Mouse (Mus musculus): Measurements from ENCODE around the gene Sfxn2. TPM values are rescaled to one million over a fixed set of nuclear protein-coding genes. Genes with fewer than 3 reads are reported as not detected.
"Not testable (repeated sequence)": the region's sequence is repeated elsewhere in the genome, so short reads cannot be mapped to it uniquely, and the experiment has no call there.

The Sfxn2 gene
- polyA plus RNA-seq, 1 experiment from 2014 or later = 12.4 TPM

DNA sequence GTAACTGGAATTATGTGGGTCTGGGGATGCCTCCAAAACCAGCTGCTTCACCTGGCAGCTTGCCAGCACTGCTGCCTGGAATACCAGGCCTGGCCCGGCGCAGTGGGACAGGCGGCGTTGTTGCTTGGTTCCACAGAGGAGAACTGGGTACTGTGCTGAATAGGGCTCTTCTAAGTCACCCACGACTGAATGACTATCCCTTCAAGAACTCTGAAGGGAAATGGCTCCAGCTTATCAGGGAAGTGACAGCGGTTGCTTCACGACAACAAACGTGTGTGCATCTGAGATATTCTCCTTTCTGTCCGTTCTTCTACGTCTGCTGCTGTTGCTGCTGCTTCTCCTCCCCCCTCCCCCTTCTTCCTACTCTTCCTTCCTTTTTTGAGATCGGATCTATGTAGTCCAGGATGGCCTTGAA, 19.6 kb upstream of the Sfxn2 start:
- H3K27ac ChIP-seq = peak overlapping the region; percentile 20; the same call in 1 of the 2 replicates
- 55% methylated on average over 11 of the region's 11 CpGs for WGBS
- H3K27me3 ChIP-seq = no peaks in the 10 kb centered on the region
- H3K9ac ChIP-seq = no peak overlapping the region
- peaks cover 10% of the 10 kb centered on the region; the same call in 1 of the 2 replicates for H3K4me1 ChIP-seq
- ATAC-seq = peak; percentile 84
- peaks cover 71% of the 10 kb centered on the region for H3K36me3 ChIP-seq (ENCODE audit: poor library complexity, severe bottlenecking)
- no peaks in the 10 kb centered on the region for H3K9me3 ChIP-seq (replicated peaks)
- no peak overlapping the region for H3K4me2 ChIP-seq
- no peak overlapping the region for H3K4me3 ChIP-seq

DNA sequence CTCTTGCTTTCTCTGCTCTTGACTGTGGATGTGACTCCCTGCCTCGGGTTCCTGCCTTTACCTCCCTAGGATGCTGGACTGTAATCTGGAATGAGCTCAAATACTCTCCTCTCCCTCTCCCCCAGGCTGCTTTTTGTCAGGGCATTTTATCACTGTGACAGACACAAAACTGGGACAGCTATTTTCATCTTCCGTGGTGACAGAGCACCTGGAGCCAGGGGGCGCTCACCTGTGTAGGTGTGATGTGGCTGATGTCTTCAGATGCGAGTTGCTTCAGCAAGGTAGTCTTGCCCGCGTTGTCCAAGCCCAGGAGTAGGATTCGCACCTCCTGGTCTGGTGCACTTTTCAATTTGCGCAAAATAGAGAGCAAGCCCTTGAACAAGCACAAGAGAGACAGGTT, 15.2 kb upstream of the Sfxn2 start:
- H3K27me3 ChIP-seq = no peaks in the 10 kb centered on the region
- peaks cover 13% of the 10 kb centered on the region; the same call in 1 of the 2 replicates for H3K4me1 ChIP-seq
- H3K4me3 ChIP-seq = no peak overlapping the region
- no peak overlapping the region for H3K9ac ChIP-seq
- no peak for ATAC-seq
- no peak overlapping the region for H3K4me2 ChIP-seq
- 78% methylated on average over 8 of the region's 8 CpGs for WGBS
- no peak overlapping the region for H3K27ac ChIP-seq
- H3K9me3 ChIP-seq (replicated peaks) = no peaks in the 10 kb centered on the region
- H3K36me3 ChIP-seq (ENCODE audit: poor library complexity, severe bottlenecking) = peaks cover 51% of the 10 kb centered on the region

GRCm38 (mm10) chr19:46558631-46559030, 14.5 kb upstream of the Sfxn2 start:
- H3K4me1 ChIP-seq = peaks cover 8% of the 10 kb centered on the region; the same call in 1 of the 2 replicates
- no peaks in the 10 kb centered on the region for H3K27me3 ChIP-seq
- no peaks in the 10 kb centered on the region for H3K9me3 ChIP-seq (replicated peaks)
- no peak overlapping the region for H3K9ac ChIP-seq
- 67% methylated on average over 12 of the region's 12 CpGs for WGBS
- H3K36me3 ChIP-seq (ENCODE audit: poor library complexity, severe bottlenecking) = peaks cover 51% of the 10 kb centered on the region
- ATAC-seq = no peak
- H3K4me3 ChIP-seq = no peak overlapping the region
- no peak overlapping the region for H3K4me2 ChIP-seq
- no peak overlapping the region for H3K27ac ChIP-seq

GRCm38 (mm10) chr19:46562132-46562531, 11.0 kb upstream of the Sfxn2 start:
- no peak overlapping the region for H3K9ac ChIP-seq
- H3K27ac ChIP-seq = no peak overlapping the region
- H3K27me3 ChIP-seq = no peaks in the 10 kb centered on the region
- WGBS = 28% methylated on average over 1 of the region's 1 CpGs
- 0 out of 2 replicates have a peak, but pooled peaks cover 12% of the 10 kb centered on the region for H3K4me1 ChIP-seq
- no peak overlapping the region for H3K4me2 ChIP-seq
- H3K36me3 ChIP-seq (ENCODE audit: poor library complexity, severe bottlenecking) = peaks cover 23% of the 10 kb centered on the region
- ATAC-seq = no peak
- H3K9me3 ChIP-seq (replicated peaks) = no peaks in the 10 kb centered on the region; the same call in 1 of the 2 replicates
- H3K4me3 ChIP-seq = no peak overlapping the region

DNA sequence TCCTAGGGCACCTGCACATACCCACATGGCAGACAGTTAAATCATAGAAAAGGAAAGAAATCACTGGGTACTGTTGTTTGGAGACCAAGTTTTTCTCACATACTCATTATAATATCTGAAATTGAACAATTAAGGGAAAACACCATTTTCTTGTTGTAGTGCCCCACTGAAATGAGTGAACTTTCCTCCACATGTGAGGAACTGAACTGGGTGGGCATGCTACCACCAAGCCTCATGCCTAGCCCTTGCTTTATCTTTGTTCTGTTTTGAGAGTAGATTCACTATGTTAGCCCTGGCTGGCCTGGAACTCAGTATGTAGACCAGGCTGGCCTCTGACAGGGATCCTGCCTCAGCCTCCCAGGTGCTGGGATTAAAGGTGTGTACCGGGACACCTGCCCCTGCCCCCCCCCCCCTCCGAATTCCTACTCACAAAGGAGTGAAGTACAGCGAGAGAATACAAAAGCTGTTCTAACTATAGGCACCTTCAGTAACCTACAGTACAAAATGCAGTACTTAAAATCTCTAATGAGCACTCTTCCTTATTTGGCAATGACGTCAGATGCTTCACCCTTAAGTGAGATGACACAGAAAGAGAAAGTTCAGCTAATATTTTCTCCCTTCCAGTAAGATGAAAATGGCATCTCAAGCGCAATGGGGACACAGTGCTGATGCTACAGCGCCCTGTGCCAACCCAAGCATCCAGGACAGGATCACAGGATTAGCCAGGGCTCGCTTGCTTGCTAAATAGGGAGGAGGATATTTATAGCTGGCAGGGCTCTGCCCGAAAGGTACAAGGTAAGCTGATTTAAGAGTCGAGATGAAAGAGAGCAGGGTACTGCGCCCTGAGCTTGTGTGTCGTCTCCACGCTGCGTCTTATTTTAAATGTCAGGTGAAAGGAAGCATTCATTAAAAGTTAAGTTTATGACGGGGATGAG, 10.3 kb upstream of the Sfxn2 start:
- H3K4me1 ChIP-seq = 0 out of 2 replicates have a peak, but pooled peaks cover 12% of the 10 kb centered on the region
- H3K36me3 ChIP-seq (ENCODE audit: poor library complexity, severe bottlenecking) = peaks cover 23% of the 10 kb centered on the region
- no peaks in the 10 kb centered on the region for H3K27me3 ChIP-seq
- ATAC-seq = no peak
- no peaks in the 10 kb centered on the region; the same call in 1 of the 2 replicates for H3K9me3 ChIP-seq (replicated peaks)
- no peak overlapping the region for H3K4me2 ChIP-seq
- no peak overlapping the region for H3K4me3 ChIP-seq
- H3K27ac ChIP-seq = no peak overlapping the region
- no peak overlapping the region for H3K9ac ChIP-seq
- 87% methylated on average over 14 of the region's 14 CpGs for WGBS

DNA sequence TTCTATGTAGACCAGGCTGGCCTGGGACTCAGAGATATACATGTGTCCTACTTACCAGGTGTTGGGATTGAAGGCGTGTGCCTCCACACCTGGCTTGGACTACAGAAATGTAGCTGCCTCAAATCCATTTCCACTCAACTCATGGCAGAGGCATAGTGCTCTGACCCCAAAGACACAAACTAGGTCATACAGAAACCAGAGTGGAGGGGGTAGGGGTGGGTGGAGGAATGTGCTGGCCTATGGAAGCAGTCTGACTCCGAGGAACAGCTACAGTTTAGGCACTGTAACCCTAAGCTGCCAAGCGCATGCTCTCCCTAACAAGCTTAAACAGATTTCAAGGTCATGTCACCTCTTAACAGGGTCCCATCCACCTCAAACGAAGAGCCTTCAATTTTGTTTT, 9.6 kb upstream of the Sfxn2 start:
- 86% methylated on average over 4 of the region's 4 CpGs for WGBS
- Histone ChIP-seq H3K4me2 (no peak overlapping the region), H3K27ac (no peak overlapping the region), H3K27me3 (no peaks in the 10 kb centered on the region), H3K9ac (no peak overlapping the region), H3K9me3 (replicated peaks) (no peaks in the 10 kb centered on the region; the same call in 1 of the 2 replicates), H3K36me3 (ENCODE audit: poor library complexity, severe bottlenecking) (peaks cover 17% of the 10 kb centered on the region), H3K4me3 (no peak overlapping the region), H3K4me1 (0 out of 2 replicates have a peak, but pooled peaks cover 12% of the 10 kb centered on the region)
- no peak for ATAC-seq

GRCm38 (mm10) chr19:46564043-46564462, 9.1 kb upstream of the Sfxn2 start:
- Histone ChIP-seq H3K4me1 (0 out of 2 replicates have a peak, but pooled peaks cover 12% of the 10 kb centered on the region), H3K4me3 (no peak overlapping the region), H3K9ac (no peak overlapping the region), H3K36me3 (ENCODE audit: poor library complexity, severe bottlenecking) (peaks cover 17% of the 10 kb centered on the region), H3K27ac (no peak overlapping the region), H3K4me2 (no peak overlapping the region), H3K9me3 (replicated peaks) (no peaks in the 10 kb centered on the region; the same call in 1 of the 2 replicates), H3K27me3 (no peaks in the 10 kb centered on the region)
- ATAC-seq = no peak
- 64% methylated on average over 14 of the region's 14 CpGs for WGBS

DNA sequence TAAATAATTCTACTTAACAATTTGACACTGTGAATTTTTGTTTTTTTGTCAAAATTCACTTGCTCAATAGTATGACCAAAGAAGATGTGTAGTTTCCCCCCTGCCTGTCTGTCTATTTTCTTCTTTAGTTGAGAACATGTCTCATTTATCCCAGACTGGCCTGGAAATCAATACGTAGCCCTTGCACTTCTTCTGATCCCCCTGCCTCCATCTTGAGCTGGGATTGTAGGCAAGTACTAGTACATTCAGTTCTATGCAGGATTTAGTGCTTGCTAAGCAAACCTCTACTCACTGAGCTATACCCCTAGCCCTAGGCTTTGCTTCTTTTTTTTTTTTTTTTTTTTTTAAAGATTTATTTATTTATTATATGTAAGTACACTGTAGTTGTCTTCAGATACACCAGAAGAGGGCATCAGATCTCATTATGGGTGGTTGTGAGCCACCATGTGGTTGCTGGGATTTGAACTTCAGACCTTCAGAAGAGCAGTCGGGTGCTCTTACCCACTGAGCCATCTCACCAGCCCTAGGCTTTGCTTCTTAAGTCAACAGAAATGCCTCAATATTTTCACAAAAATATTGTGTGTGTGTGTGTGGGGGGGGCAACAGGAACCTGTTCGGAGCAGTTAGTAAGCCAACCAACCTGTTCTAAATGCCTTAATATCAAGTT, 1.8 kb upstream of the Sfxn2 start:
- H3K4me3 ChIP-seq = peak overlapping the region; percentile 86
- not testable (repeated sequence) for H3K27ac ChIP-seq; H3K27me3 ChIP-seq; H3K36me3 ChIP-seq (ENCODE audit: poor library complexity, severe bottlenecking); H3K9me3 ChIP-seq (replicated peaks); ATAC-seq
- H3K9ac ChIP-seq = peak overlapping the region; percentile 87
- H3K4me1 ChIP-seq = peaks cover 30% of the 10 kb centered on the region
- WGBS = 89% methylated on average over 3 of the region's 3 CpGs
- peak overlapping the region; percentile 86 for H3K4me2 ChIP-seq

- H3K27ac ChIP-seq = no peak overlapping the region
- 17% methylated on average over 10 of the region's 10 CpGs for WGBS
- no peak for ATAC-seq
- H3K9me3 ChIP-seq (replicated peaks) = no peaks in the 10 kb centered on the region; the same call in 1 of the 2 replicates
- no peaks in the 10 kb centered on the region for H3K27me3 ChIP-seq
- peaks cover 30% of the 10 kb centered on the region for H3K4me1 ChIP-seq
- peak overlapping the region; percentile 87 for H3K9ac ChIP-seq
- H3K36me3 ChIP-seq (ENCODE audit: poor library complexity, severe bottlenecking) = peaks cover 8% of the 10 kb centered on the region
- H3K4me3 ChIP-seq = peak overlapping the region; percentile 86
- peak overlapping the region; percentile 86 for H3K4me2 ChIP-seq
These were observed 1.3 kb upstream of the Sfxn2 start for GRCm38 (mm10) chr19:46571878-46572244.

DNA sequence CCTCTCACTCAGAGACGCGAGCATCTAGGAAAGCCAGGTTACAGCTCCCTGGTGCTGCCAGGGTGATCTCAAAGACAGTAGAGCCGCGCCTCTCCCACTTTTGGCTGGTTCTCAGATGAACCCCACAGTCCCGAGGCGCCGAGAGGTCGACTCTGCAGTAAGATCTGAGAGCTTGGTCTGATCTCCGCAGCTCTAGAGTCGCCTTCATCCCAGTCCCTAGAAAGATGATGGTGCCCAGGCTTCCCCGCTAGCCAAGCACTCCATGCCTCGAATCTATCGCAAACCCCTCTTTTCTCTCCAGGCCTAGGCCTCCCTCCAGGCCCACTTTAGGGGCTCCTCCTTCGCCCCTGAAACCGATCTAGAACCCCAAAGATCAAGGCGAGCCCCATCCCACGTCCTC, 617 bp upstream of the Sfxn2 start:
- H3K4me2 ChIP-seq = peak overlapping the region; percentile 86
- WGBS = 0% methylated on average over 17 of the region's 17 CpGs
- H3K9me3 ChIP-seq (replicated peaks) = no peaks in the 10 kb centered on the region
- no peak; the same call in 1 of the 2 replicates for ATAC-seq
- H3K4me3 ChIP-seq = peak overlapping the region; percentile 86
- H3K27ac ChIP-seq = peak overlapping the region; percentile 81
- H3K4me1 ChIP-seq = peaks cover 30% of the 10 kb centered on the region
- peaks cover 2% of the 10 kb centered on the region for H3K36me3 ChIP-seq (ENCODE audit: poor library complexity, severe bottlenecking)
- H3K27me3 ChIP-seq = no peaks in the 10 kb centered on the region
- peak overlapping the region; percentile 87 for H3K9ac ChIP-seq

- Histone ChIP-seq H3K4me1 (peaks cover 30% of the 10 kb centered on the region), H3K9ac (peak overlapping the region; percentile 65; the same call in 1 of the 2 replicates), H3K27ac (no peak overlapping the region), H3K4me3 (peak overlapping the region; percentile 86), H3K4me2 (peak overlapping the region; percentile 86), H3K36me3 (ENCODE audit: poor library complexity, severe bottlenecking) (no peaks in the 10 kb centered on the region), H3K9me3 (replicated peaks) (no peaks in the 10 kb centered on the region), H3K27me3 (no peaks in the 10 kb centered on the region)
- no peak for ATAC-seq
- WGBS = 55% methylated on average over 6 of the region's 6 CpGs
These were observed 825 bp downstream of the Sfxn2 start for GRCm38 (mm10) chr19:46573990-46574389.

- Histone ChIP-seq H3K4me2 (no peak overlapping the region), H3K4me3 (no peak overlapping the region), H3K36me3 (ENCODE audit: poor library complexity, severe bottlenecking) (no peaks in the 10 kb centered on the region), H3K9me3 (replicated peaks) (no peaks in the 10 kb centered on the region), H3K9ac (no peak overlapping the region), H3K4me1 (peaks cover 30% of the 10 kb centered on the region), H3K27me3 (no peaks in the 10 kb centered on the region), H3K27ac (no peak overlapping the region)
- no peak for ATAC-seq
- WGBS = 74% methylated on average over 4 of the region's 4 CpGs
These were observed 2.0 kb downstream of the Sfxn2 start for GRCm38 (mm10) chr19:46575196-46575595.
